Mouse (Mus musculus): ENCODE data around the gene Dgke.
"Not testable (repeated sequence)": the region's sequence is repeated elsewhere in the genome, so short reads cannot be mapped to it uniquely, and the experiment has no call there.

The Dgke gene

GRCm38 (mm10) chr11:89003078-89003477 is 63.6 kb downstream of the Dgke start:
- no peak for DNase-seq (ENCODE audit: low spot score in 2 of 2)

- DNase-seq (ENCODE audit: low spot score in 2 of 2) = no peak
Measured at GRCm38 (mm10) chr11:89002621-89003020, 64.0 kb downstream of the Dgke start.

GRCm38 (mm10) chr11:89002068-89002467 is 64.6 kb downstream of the Dgke start:
- DNase-seq (ENCODE audit: low spot score in 2 of 2) = no peak

- DNase-seq (ENCODE audit: low spot score in 2 of 2) = no peak
Measured at GRCm38 (mm10) chr11:89001569-89001968, 65.1 kb downstream of the Dgke start.

- no peak for DNase-seq (ENCODE audit: low spot score in 2 of 2)
Measured at GRCm38 (mm10) chr11:89000527-89000819, 66.2 kb downstream of the Dgke start.

- DNase-seq (ENCODE audit: low spot score in 2 of 2) = no peak
Measured at GRCm38 (mm10) chr11:88999723-89000526, 66.7 kb downstream of the Dgke start.

GRCm38 (mm10) chr11:88998974-88999722 is 67.5 kb downstream of the Dgke start, which contains the start of gene Trim25:
Gene Trim25, plus strand, starts transcription at chr11:88999376.
- peak; percentile 22 to 25 for DNase-seq (ENCODE audit: low spot score in 2 of 2)

GRCm38 (mm10) chr11:88998406-88998805 is 68.2 kb downstream of the Dgke start:
- DNase-seq (ENCODE audit: low spot score in 2 of 2) = no peak

- DNase-seq (ENCODE audit: low spot score in 2 of 2) = not testable (repeated sequence)
Measured at GRCm38 (mm10) chr11:88997343-88997742, 69.3 kb downstream of the Dgke start.

- no peak for DNase-seq (ENCODE audit: low spot score in 2 of 2)
Measured at GRCm38 (mm10) chr11:88996427-88996826, 70.2 kb downstream of the Dgke start.

GRCm38 (mm10) chr11:88995616-88996015 is 71.0 kb downstream of the Dgke start:
- no peak for DNase-seq (ENCODE audit: low spot score in 2 of 2)

- DNase-seq (ENCODE audit: low spot score in 2 of 2) = no peak
Measured at GRCm38 (mm10) chr11:88994492-88994891, 72.2 kb downstream of the Dgke start.

- DNase-seq (ENCODE audit: low spot score in 2 of 2) = peak in 1 of 2 experiments; percentile 18
Measured at GRCm38 (mm10) chr11:88993625-88994024, 73.0 kb downstream of the Dgke start.

- no peak for DNase-seq (ENCODE audit: low spot score in 2 of 2)
Measured at GRCm38 (mm10) chr11:88993186-88993585, 73.5 kb downstream of the Dgke start.

- DNase-seq (ENCODE audit: low spot score in 2 of 2) = no peak
Measured at GRCm38 (mm10) chr11:88989530-88989929, 77.1 kb downstream of the Dgke start.

- DNase-seq (ENCODE audit: low spot score in 2 of 2) = no peak
Measured at GRCm38 (mm10) chr11:88988956-88989355, 77.7 kb downstream of the Dgke start.

- no peak for DNase-seq (ENCODE audit: low spot score in 2 of 2)
Measured at GRCm38 (mm10) chr11:88986616-88987015, 80.0 kb downstream of the Dgke start.

Data from right cerebral cortex, postnatal 36 days (tissue).